Mouse (Mus musculus): ENCODE data around the gene Zmynd8.

DNA sequence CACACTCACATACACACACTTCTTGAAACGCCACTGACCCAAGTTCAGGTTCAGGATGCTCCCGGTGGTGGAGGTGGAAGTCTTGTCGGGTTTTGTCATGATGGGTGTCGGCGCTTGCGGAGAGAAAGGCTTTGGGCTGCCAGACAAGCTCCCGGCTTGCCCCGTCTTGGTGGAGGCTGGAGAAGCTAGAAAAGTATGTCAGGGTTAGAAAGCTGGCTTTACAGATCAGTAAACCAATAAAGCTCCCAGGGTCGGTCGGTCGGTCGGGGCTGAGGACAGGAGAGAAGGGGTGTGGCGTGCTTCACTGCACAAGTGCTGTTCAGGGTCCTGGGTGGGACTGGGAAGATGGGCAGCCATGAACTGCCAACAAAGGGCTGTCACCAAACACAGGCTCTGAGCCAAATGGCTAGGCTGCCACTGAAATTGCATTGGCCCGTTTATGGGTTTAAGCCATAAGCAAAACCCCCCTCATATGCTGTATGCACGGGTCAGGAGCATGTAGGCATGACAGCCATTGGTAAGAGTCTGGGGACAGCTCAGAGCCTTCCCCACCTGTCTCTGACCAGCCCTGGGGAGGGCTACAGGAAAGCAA is 78.2 kb downstream of the Zmynd8 start:
- TF ChIP-seq POLR2A (IDR thresholded peaks at IDR 0.05; ENCODE audit: borderline replicate concordance, extremely low read depth, low read depth, low read length) (no peak), CTCF (IDR thresholded peaks at IDR 0.05; ENCODE audit: insufficient read depth, low read length) (no peak)
